Comparison of ENCODE assay signal across 8 mouse cellular contexts in genomic region chr6:41606214-41606613, GRCm38 (mm10). TPM values are rescaled to one million over a fixed set of nuclear protein-coding genes. Genes with fewer than 3 reads are reported as not detected.
DNase-seq lines count a peak whose midpoint lies in the region; ATAC-seq lines count a peak whose summit lies in the region.

No protein-coding gene starts in this region.

- H3K27me3 ChIP-seq in embryonic facial prominence, embryonic 14.5 days (replicated peaks; ENCODE audit: control insufficient read depth, insufficient read depth, low read length), result no peaks in the 10 kb centered on the region

- H3K27ac ChIP-seq in embryonic facial prominence, embryonic 14.5 days (replicated peaks; ENCODE audit: low read depth, low read length), result no peak overlapping the region

- H3K9me3 ChIP-seq in embryonic facial prominence, embryonic 14.5 days (ENCODE audit: control insufficient read depth, low read length), result no peaks in the 10 kb centered on the region

- WGBS in embryonic facial prominence, embryonic 14.5 days, result 0% methylated on average over 3 of the region's 4 CpGs

- peak overlapping the region; percentile 74 for H3K4me3 ChIP-seq in embryonic facial prominence, embryonic 14.5 days (ENCODE audit: low read depth, low read length)

- H3K36me3 ChIP-seq in embryonic facial prominence, embryonic 14.5 days (ENCODE audit: control insufficient read depth, insufficient read depth, low read length), result no peaks in the 10 kb centered on the region

- intact Hi-C loops in heart, postnatal 14 days (cut with DNase I), result no loop called here

- peaks cover 5% of the 10 kb centered on the region for H3K4me1 ChIP-seq in embryonic facial prominence, embryonic 14.5 days (ENCODE audit: control insufficient read depth, insufficient read depth, low read length)

- peak overlapping the region; percentile 97 for H3K4me2 ChIP-seq in embryonic facial prominence, embryonic 14.5 days (ENCODE audit: low read depth, low read length)

- H3K9ac ChIP-seq in embryonic facial prominence, embryonic 14.5 days (ENCODE audit: low read depth, low read length), result peak overlapping the region; percentile 82

- DNase-seq in urinary bladder, postnatal 14 days (ENCODE audit: low spot score), result peak; percentile 70
- no peak for DNase-seq in urinary bladder, postnatal 10 days (ENCODE audit: low spot score)
- DNase-seq in embryonic facial prominence, embryonic 14.5 days (ENCODE audit: low spot score), result peak; percentile 23
- peak; percentile 35 to 36 for DNase-seq in heart, postnatal 14 days
- peak; percentile 51 to 61 for DNase-seq in layer of hippocampus, adult 18-20 months (ENCODE audit: low spot score in 2 of 2)
- DNase-seq in lung, postnatal 25 days (ENCODE audit: low spot score), result peak; percentile 84
- peak; percentile 65 for DNase-seq in right cerebral cortex, postnatal 4 days
- DNase-seq in c-Kit-positive CD71-positive TER-119-positive erythroid progenitor cells, embryonic 14.5 days (ENCODE audit: low spot score), result no peak

- ATAC-seq in embryonic facial prominence, embryonic 14.5 days (ENCODE audit: low read depth), result peak; percentile 15; the same call in 1 of the 2 replicates

RNA-seq across cellular contexts. Expression of gene Ephb6, which starts 0.9 kb away (rescaled TPM):
- 13.8 and 15.4 TPM in 2 replicates for polyA plus RNA-seq in embryonic facial prominence, embryonic 14.5 days (2014; fragmentation: Nextera tagmentation; extraction: Ambion mirVana)
- 1 to 10 TPM; 2.7 to 6.6 TPM for total RNA-seq in heart, postnatal 14 days (2021)
- total RNA-seq in layer of hippocampus, adult 18-20 months (2021), result 10 to 100 TPM; 75.5 to 80.5 TPM

RNA-seq across cellular contexts. Expression of gene Trpv6, which starts 30.0 kb away (rescaled TPM):
- 0.67 and 0.69 TPM in 2 replicates for polyA plus RNA-seq in embryonic facial prominence, embryonic 14.5 days (2014; fragmentation: Nextera tagmentation; extraction: Ambion mirVana)
- not detected for total RNA-seq in heart, postnatal 14 days (2021)
- total RNA-seq in layer of hippocampus, adult 18-20 months (2021), result under 1 TPM; 0.59 to 0.81 TPM

Comparison
In these comparisons a context has a peak if more than half of its experiments do, and no peak if none do; other contexts are left out.
1. DNase-seq: peak in urinary bladder, postnatal 14 days (single experiment), embryonic facial prominence, embryonic 14.5 days (single experiment), heart, postnatal 14 days (2 of 2), layer of hippocampus, adult 18-20 months (2 of 2), lung, postnatal 25 days (single experiment) and right cerebral cortex, postnatal 4 days (single experiment); none in urinary bladder, postnatal 10 days (single experiment) and c-Kit-positive CD71-positive TER-119-positive erythroid progenitor cells, embryonic 14.5 days (single experiment).
2. RNA of gene Ephb6, which starts 0.9 kb away (total RNA-seq): 75.5 to 80.5 TPM in layer of hippocampus, adult 18-20 months; 2.7 to 6.6 TPM in heart, postnatal 14 days; every median in the first group is over 10 times any median in the second.